Mouse (Mus musculus): ENCODE results near the gene Itm2c. TPM values are rescaled to one million over a fixed set of nuclear protein-coding genes. Genes with fewer than 3 reads are reported as not detected.
A peak's percentile ranks its signal among the peaks of the same experiment; 100 is the strongest.

The Itm2c gene
- total RNA-seq (2017) = 41.7 and 51.8 TPM in 2 replicates

GRCm38 (mm10) chr1:85894231-85894747 lies at the start of gene Itm2c:
Gene Itm2c, plus strand, starts transcription at chr1:85894281.
- peak; percentile 62 for ATAC-seq (replicated peaks; ENCODE audit: low read depth, poor library complexity, severe bottlenecking)

GRCm38 (mm10) chr1:85844981-85845380 lies 49.1 kb upstream of the Itm2c start:
- ATAC-seq (replicated peaks; ENCODE audit: low read depth, poor library complexity, severe bottlenecking) = no peak

GRCm38 (mm10) chr1:85845476-85845875 lies 48.6 kb upstream of the Itm2c start:
- no peak for ATAC-seq (replicated peaks; ENCODE audit: low read depth, poor library complexity, severe bottlenecking)

- no peak for ATAC-seq (replicated peaks; ENCODE audit: low read depth, poor library complexity, severe bottlenecking)
Measured at GRCm38 (mm10) chr1:85849016-85849415, 45.1 kb upstream of the Itm2c start.

GRCm38 (mm10) chr1:85850851-85851250 lies 43.2 kb upstream of the Itm2c start:
- ATAC-seq (replicated peaks; ENCODE audit: low read depth, poor library complexity, severe bottlenecking) = no peak

- ATAC-seq (replicated peaks; ENCODE audit: low read depth, poor library complexity, severe bottlenecking) = peak; percentile 93
Measured at GRCm38 (mm10) chr1:85852996-85853689, 40.9 kb upstream of the Itm2c start.

GRCm38 (mm10) chr1:85853865-85854264 lies 40.2 kb upstream of the Itm2c start:
- no peak for ATAC-seq (replicated peaks; ENCODE audit: low read depth, poor library complexity, severe bottlenecking)

- no peak for ATAC-seq (replicated peaks; ENCODE audit: low read depth, poor library complexity, severe bottlenecking)
Measured at GRCm38 (mm10) chr1:85854475-85854874, 39.6 kb upstream of the Itm2c start.

GRCm38 (mm10) chr1:85856266-85856665 lies 37.8 kb upstream of the Itm2c start:
- no peak for ATAC-seq (replicated peaks; ENCODE audit: low read depth, poor library complexity, severe bottlenecking)

GRCm38 (mm10) chr1:85857261-85857754 lies 36.8 kb upstream of the Itm2c start:
- no peak for ATAC-seq (replicated peaks; ENCODE audit: low read depth, poor library complexity, severe bottlenecking)

GRCm38 (mm10) chr1:85864383-85864782 lies 29.7 kb upstream of the Itm2c start:
- no peak for ATAC-seq (replicated peaks; ENCODE audit: low read depth, poor library complexity, severe bottlenecking)

GRCm38 (mm10) chr1:85870001-85870400 lies 24.1 kb upstream of the Itm2c start:
- ATAC-seq (replicated peaks; ENCODE audit: low read depth, poor library complexity, severe bottlenecking) = no peak

GRCm38 (mm10) chr1:85870546-85870945 lies 23.5 kb upstream of the Itm2c start:
- ATAC-seq (replicated peaks; ENCODE audit: low read depth, poor library complexity, severe bottlenecking) = no peak

- ATAC-seq (replicated peaks; ENCODE audit: low read depth, poor library complexity, severe bottlenecking) = no peak
Measured at GRCm38 (mm10) chr1:85882003-85882402, 12.1 kb upstream of the Itm2c start.

GRCm38 (mm10) chr1:85887221-85887620 lies 6.9 kb upstream of the Itm2c start:
- ATAC-seq (replicated peaks; ENCODE audit: low read depth, poor library complexity, severe bottlenecking) = no peak

GRCm38 (mm10) chr1:85894748-85895360 lies 773 bp downstream of the Itm2c start:
- no peak; the same call in 1 of the 2 replicates for ATAC-seq (replicated peaks; ENCODE audit: low read depth, poor library complexity, severe bottlenecking)

- peak; percentile 66 for ATAC-seq (replicated peaks; ENCODE audit: low read depth, poor library complexity, severe bottlenecking)
Measured at GRCm38 (mm10) chr1:85895391-85895837, 1.3 kb downstream of the Itm2c start.

- no peak for ATAC-seq (replicated peaks; ENCODE audit: low read depth, poor library complexity, severe bottlenecking)
Measured at GRCm38 (mm10) chr1:85896110-85896509, 2.0 kb downstream of the Itm2c start.

- peak; percentile 23 for ATAC-seq (replicated peaks; ENCODE audit: low read depth, poor library complexity, severe bottlenecking)
Measured at GRCm38 (mm10) chr1:85896781-85897700, 3.0 kb downstream of the Itm2c start.
